Mouse (Mus musculus): Measurements from ENCODE around the gene Psat1. TPM values are rescaled to one million over a fixed set of nuclear protein-coding genes. Genes with fewer than 3 reads are reported as not detected.

Psat1 gene
- polyA plus RNA-seq, 1 experiment from 2014 or later = 107 TPM

- DNase-seq (ENCODE audit: low spot score) (peak; percentile 27), ATAC-seq (ENCODE audit: low FRiP score) (no peak)
- Histone ChIP-seq H3K4me3 (ENCODE audit: low read depth, low read length) (no peak overlapping the region), H3K9me3 (ENCODE audit: control insufficient read depth, low read length) (no peaks in the 10 kb centered on the region), H3K4me2 (replicated peaks; ENCODE audit: low read depth, low read length) (no peak overlapping the region), H3K4me1 (replicated peaks; ENCODE audit: control insufficient read depth, insufficient read depth, low read length) (no peaks in the 10 kb centered on the region), H3K27me3 (ENCODE audit: control insufficient read depth, insufficient read depth, low read length) (no peaks in the 10 kb centered on the region), H3K9ac (ENCODE audit: low read depth, low read length) (no peak overlapping the region), H3K27ac (ENCODE audit: low read depth, low read length) (no peak overlapping the region), H3K36me3 (ENCODE audit: control insufficient read depth, insufficient read depth, low read length) (no peaks in the 10 kb centered on the region)
- 47% methylated on average over 11 of the region's 11 CpGs for WGBS
Measured at GRCm38 (mm10) chr19:15942421-15943116, 4.6 kb downstream of the Psat1 start.

- H3K4me3 ChIP-seq (ENCODE audit: low read depth, low read length) = no peak overlapping the region
- WGBS = 85% methylated on average over 8 of the region's 8 CpGs
Measured at GRCm38 (mm10) chr19:15941399-15941798, 5.7 kb downstream of the Psat1 start.

GRCm38 (mm10) chr19:15925719-15926045 lies 21.5 kb downstream of the Psat1 start:
- WGBS = 24% methylated on average over 4 of the region's 4 CpGs

More at GRCm38 (mm10) chr19:15941399-15941798, 5.7 kb downstream of the Psat1 start:
- Histone ChIP-seq H3K4me2 (replicated peaks; ENCODE audit: low read depth, low read length) (no peak overlapping the region), H3K9me3 (ENCODE audit: control insufficient read depth, low read length) (no peaks in the 10 kb centered on the region), H3K4me1 (replicated peaks; ENCODE audit: control insufficient read depth, insufficient read depth, low read length) (no peaks in the 10 kb centered on the region), H3K27ac (ENCODE audit: low read depth, low read length) (no peak overlapping the region), H3K27me3 (ENCODE audit: control insufficient read depth, insufficient read depth, low read length) (no peaks in the 10 kb centered on the region), H3K9ac (ENCODE audit: low read depth, low read length) (no peak overlapping the region), H3K36me3 (ENCODE audit: control insufficient read depth, insufficient read depth, low read length) (no peaks in the 10 kb centered on the region)
- DNase-seq (ENCODE audit: low spot score) (no peak), ATAC-seq (ENCODE audit: low FRiP score) (no peak)

DNA sequence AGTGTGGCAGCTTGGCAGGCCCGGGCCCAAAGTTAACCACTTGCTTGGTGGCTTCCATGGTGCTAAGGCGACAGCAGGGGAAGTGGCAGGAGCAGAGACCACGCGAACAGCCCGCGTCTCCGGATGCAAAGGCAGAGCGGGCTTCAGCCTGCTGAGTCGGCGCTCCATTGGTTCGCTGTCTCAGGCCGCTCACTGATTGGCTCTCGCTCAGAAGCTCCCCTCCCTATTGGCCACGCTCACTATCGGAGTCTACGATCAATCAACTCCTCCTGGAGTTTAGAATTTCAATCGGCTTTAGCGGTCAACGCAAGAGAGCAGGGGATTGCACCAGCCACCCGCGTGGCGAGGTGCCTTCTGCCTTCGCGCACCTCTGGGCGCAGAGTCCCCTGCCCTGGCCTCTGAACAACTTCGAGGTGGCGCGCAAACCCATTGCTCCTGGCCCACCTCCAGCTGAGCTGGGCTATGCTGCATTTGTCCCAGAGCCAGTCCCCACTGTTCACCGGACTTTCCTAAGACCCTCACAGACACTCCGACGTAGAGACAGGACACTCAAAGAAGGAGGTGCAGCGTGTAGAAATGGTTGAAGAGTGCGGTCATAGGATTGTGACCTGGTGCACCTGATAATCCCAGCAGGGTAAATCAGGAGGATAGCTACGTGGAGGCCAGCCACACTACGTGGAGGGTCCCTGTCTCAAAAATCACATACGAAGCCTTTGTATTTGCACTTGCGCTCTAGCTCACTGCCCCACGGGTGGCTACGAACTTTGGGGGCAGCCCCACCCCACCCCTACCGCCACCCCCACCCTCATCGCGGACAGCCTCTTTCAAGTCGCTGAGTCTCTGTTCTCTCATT lies 22.0 kb downstream of the Psat1 start:
- WGBS = 2% methylated on average over 43 of the region's 43 CpGs
- Histone ChIP-seq H3K4me3 (ENCODE audit: low read depth, low read length) (peak overlapping the region; percentile 62), H3K4me2 (replicated peaks; ENCODE audit: low read depth, low read length) (peak overlapping the region; percentile 52), H3K9ac (ENCODE audit: low read depth, low read length) (peak overlapping the region; percentile 60), H3K27ac (ENCODE audit: low read depth, low read length) (peak overlapping the region; percentile 74), H3K36me3 (ENCODE audit: control insufficient read depth, insufficient read depth, low read length) (no peaks in the 10 kb centered on the region), H3K9me3 (ENCODE audit: control insufficient read depth, low read length) (no peaks in the 10 kb centered on the region), H3K27me3 (ENCODE audit: control insufficient read depth, insufficient read depth, low read length) (no peaks in the 10 kb centered on the region), H3K4me1 (replicated peaks; ENCODE audit: control insufficient read depth, insufficient read depth, low read length) (no peaks in the 10 kb centered on the region)
- DNase-seq (ENCODE audit: low spot score) (peak; percentile 88), ATAC-seq (ENCODE audit: low FRiP score) (peak; percentile 98)

More at GRCm38 (mm10) chr19:15925719-15926045, 21.5 kb downstream of the Psat1 start:
- H3K36me3 ChIP-seq (ENCODE audit: control insufficient read depth, insufficient read depth, low read length) = no peaks in the 10 kb centered on the region
- DNase-seq (ENCODE audit: low spot score) (peak; percentile 31), ATAC-seq (ENCODE audit: low FRiP score) (peak; percentile 10; the same call in 1 of the 2 replicates)
- peak overlapping the region; percentile 55; the same call in 1 of the 2 replicates for H3K9ac ChIP-seq (ENCODE audit: low read depth, low read length)
- H3K4me2 ChIP-seq (replicated peaks; ENCODE audit: low read depth, low read length) = peak overlapping the region; percentile 52
- H3K4me1 ChIP-seq (replicated peaks; ENCODE audit: control insufficient read depth, insufficient read depth, low read length) = no peaks in the 10 kb centered on the region
- no peaks in the 10 kb centered on the region for H3K27me3 ChIP-seq (ENCODE audit: control insufficient read depth, insufficient read depth, low read length)
- no peak overlapping the region for H3K27ac ChIP-seq (ENCODE audit: low read depth, low read length)
- no peaks in the 10 kb centered on the region for H3K9me3 ChIP-seq (ENCODE audit: control insufficient read depth, low read length)
- H3K4me3 ChIP-seq (ENCODE audit: low read depth, low read length) = peak overlapping the region; percentile 62; the same call in 1 of the 2 replicates

DNA sequence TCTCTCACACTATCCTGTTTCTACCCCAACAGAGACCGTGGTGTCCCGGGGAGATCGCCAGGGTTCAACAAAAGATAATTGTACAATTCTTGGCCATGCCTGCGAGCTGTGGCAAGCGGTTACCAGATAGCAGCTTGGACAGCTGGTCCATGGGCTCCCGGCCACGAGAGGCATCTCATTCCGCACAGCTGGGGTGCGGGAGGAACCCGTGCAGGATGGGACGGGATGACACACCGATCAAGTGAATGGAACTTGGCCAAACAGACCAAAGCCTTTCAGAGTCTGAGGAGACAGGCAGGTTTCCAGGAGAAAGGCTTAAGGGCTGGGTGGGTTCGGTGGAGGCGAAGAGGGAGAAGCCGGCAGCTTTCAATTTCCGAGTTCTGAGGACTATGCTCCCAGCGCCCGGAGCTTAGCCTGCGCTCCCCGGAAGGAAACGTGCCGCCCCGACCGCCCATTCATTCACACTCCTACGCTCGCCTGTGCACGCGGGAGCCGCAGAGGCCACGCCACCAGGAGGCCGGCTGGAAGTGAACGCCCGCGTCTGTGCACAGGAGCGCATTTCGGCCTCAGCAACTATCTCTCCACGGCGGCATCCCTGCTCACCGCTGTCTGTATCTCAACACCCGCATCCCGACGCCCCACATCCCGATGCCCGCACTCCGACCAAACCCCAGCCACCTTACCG lies 22.8 kb downstream of the Psat1 start:
- H3K27me3 ChIP-seq (ENCODE audit: control insufficient read depth, insufficient read depth, low read length) = no peaks in the 10 kb centered on the region
- H3K4me1 ChIP-seq (replicated peaks; ENCODE audit: control insufficient read depth, insufficient read depth, low read length) = no peaks in the 10 kb centered on the region
- WGBS = 0% methylated on average over 46 of the region's 46 CpGs
- peak; percentile 77 for ATAC-seq (ENCODE audit: low FRiP score)
- peak overlapping the region; percentile 62 for H3K4me3 ChIP-seq (ENCODE audit: low read depth, low read length)
- peak; percentile 69 for DNase-seq (ENCODE audit: low spot score)
- H3K9me3 ChIP-seq (ENCODE audit: control insufficient read depth, low read length) = no peaks in the 10 kb centered on the region
- no peaks in the 10 kb centered on the region for H3K36me3 ChIP-seq (ENCODE audit: control insufficient read depth, insufficient read depth, low read length)
- peak overlapping the region; percentile 60 for H3K9ac ChIP-seq (ENCODE audit: low read depth, low read length)
- H3K4me2 ChIP-seq (replicated peaks; ENCODE audit: low read depth, low read length) = peak overlapping the region; percentile 52
- H3K27ac ChIP-seq (ENCODE audit: low read depth, low read length) = peak overlapping the region; percentile 74

- Histone ChIP-seq H3K4me2 (replicated peaks; ENCODE audit: low read depth, low read length) (peak overlapping the region; percentile 52), H3K4me3 (ENCODE audit: low read depth, low read length) (peak overlapping the region; percentile 62), H3K9me3 (ENCODE audit: control insufficient read depth, low read length) (no peaks in the 10 kb centered on the region), H3K27ac (ENCODE audit: low read depth, low read length) (no peak overlapping the region), H3K4me1 (replicated peaks; ENCODE audit: control insufficient read depth, insufficient read depth, low read length) (no peaks in the 10 kb centered on the region), H3K9ac (ENCODE audit: low read depth, low read length) (no peak overlapping the region; the same call in 1 of the 2 replicates), H3K36me3 (ENCODE audit: control insufficient read depth, insufficient read depth, low read length) (no peaks in the 10 kb centered on the region), H3K27me3 (ENCODE audit: control insufficient read depth, insufficient read depth, low read length) (no peaks in the 10 kb centered on the region)
- DNase-seq (ENCODE audit: low spot score) (peak; percentile 30), ATAC-seq (ENCODE audit: low FRiP score) (no peak)
- 36% methylated on average over 9 of the region's 9 CpGs for WGBS
Measured at GRCm38 (mm10) chr19:15923426-15923825, 23.7 kb downstream of the Psat1 start.

- Histone ChIP-seq H3K4me1 (replicated peaks; ENCODE audit: control insufficient read depth, insufficient read depth, low read length) (no peaks in the 10 kb centered on the region), H3K9ac (ENCODE audit: low read depth, low read length) (no peak overlapping the region), H3K27ac (ENCODE audit: low read depth, low read length) (no peak overlapping the region), H3K9me3 (ENCODE audit: control insufficient read depth, low read length) (no peaks in the 10 kb centered on the region), H3K4me2 (replicated peaks; ENCODE audit: low read depth, low read length) (no peak overlapping the region), H3K27me3 (ENCODE audit: control insufficient read depth, insufficient read depth, low read length) (no peaks in the 10 kb centered on the region), H3K36me3 (ENCODE audit: control insufficient read depth, insufficient read depth, low read length) (no peaks in the 10 kb centered on the region), H3K4me3 (ENCODE audit: low read depth, low read length) (no peak overlapping the region)
- ATAC-seq (ENCODE audit: low FRiP score) (no peak), DNase-seq (ENCODE audit: low spot score) (no peak)
- WGBS = 96% methylated on average over 7 of the region's 7 CpGs
Measured at GRCm38 (mm10) chr19:15919336-15919735, 27.8 kb downstream of the Psat1 start.

DNA sequence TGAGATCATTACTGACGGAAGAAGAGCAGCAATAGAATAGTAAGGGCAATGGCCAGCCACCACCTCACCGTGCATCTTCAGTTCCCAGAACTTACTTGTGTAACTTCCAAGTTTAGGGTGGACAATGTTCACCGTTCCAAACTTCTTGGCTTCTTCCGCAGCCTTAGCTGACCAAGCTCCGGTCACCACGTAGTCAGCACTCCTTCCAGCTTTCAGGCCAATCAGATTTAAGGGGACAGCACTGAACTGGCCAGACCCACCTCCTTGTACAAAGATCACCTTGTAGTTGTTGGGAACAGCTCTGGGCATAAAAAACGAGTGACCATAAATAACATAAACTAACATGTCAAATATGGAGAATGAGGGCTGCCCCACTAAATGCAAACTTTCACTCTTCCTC lies 29.0 kb downstream of the Psat1 start:
- WGBS = 97% methylated on average over 7 of the region's 7 CpGs
- Histone ChIP-seq H3K36me3 (ENCODE audit: control insufficient read depth, insufficient read depth, low read length) (no peaks in the 10 kb centered on the region), H3K4me3 (ENCODE audit: low read depth, low read length) (no peak overlapping the region), H3K27ac (ENCODE audit: low read depth, low read length) (no peak overlapping the region), H3K9ac (ENCODE audit: low read depth, low read length) (no peak overlapping the region), H3K9me3 (ENCODE audit: control insufficient read depth, low read length) (no peaks in the 10 kb centered on the region), H3K4me2 (replicated peaks; ENCODE audit: low read depth, low read length) (no peak overlapping the region), H3K4me1 (replicated peaks; ENCODE audit: control insufficient read depth, insufficient read depth, low read length) (no peaks in the 10 kb centered on the region), H3K27me3 (ENCODE audit: control insufficient read depth, insufficient read depth, low read length) (no peaks in the 10 kb centered on the region)
- no peak for DNase-seq (ENCODE audit: low spot score)
- ATAC-seq (ENCODE audit: low FRiP score) = no peak
